Mouse (Mus musculus): ENCODE measurements around the gene Dmrt2. TPM values are rescaled to one million over a fixed set of nuclear protein-coding genes. Genes with fewer than 3 reads are reported as not detected.

Gene Dmrt2
- polyA plus RNA-seq (2012; rRNA removed), result 0.67 and 1.3 TPM in 2 replicates

- no peak for TF ChIP-seq CTCF (IDR thresholded peaks at IDR 0.05; ENCODE audit: borderline replicate concordance, extremely low read depth, insufficient read depth, insufficient read length)
- TF ChIP-seq POLR2A (IDR thresholded peaks at IDR 0.05; ENCODE audit: borderline replicate concordance, extremely low read depth, insufficient read depth, insufficient read length, poor library complexity, severe bottlenecking), result no peak
- peak; percentile 96 for DNase-seq (ENCODE audit: low read depth)
Measured at GRCm38 (mm10) chr19:25672101-25672950, at the start of gene Dmrt2. Gene Dmrt2, plus strand, starts transcription at chr19:25672411.

GRCm38 (mm10) chr19:25628490-25628889 lies 43.7 kb upstream of the Dmrt2 start:
- DNase-seq (ENCODE audit: low read depth), result peak; percentile 81
- TF ChIP-seq POLR2A (IDR thresholded peaks at IDR 0.05; ENCODE audit: borderline replicate concordance, extremely low read depth, insufficient read depth, insufficient read length, poor library complexity, severe bottlenecking) (no peak), CTCF (IDR thresholded peaks at IDR 0.05; ENCODE audit: borderline replicate concordance, extremely low read depth, insufficient read depth, insufficient read length) (peak; percentile 90)

GRCm38 (mm10) chr19:25635119-25635518 lies 37.1 kb upstream of the Dmrt2 start:
- TF ChIP-seq CTCF (IDR thresholded peaks at IDR 0.05; ENCODE audit: borderline replicate concordance, extremely low read depth, insufficient read depth, insufficient read length) (no peak), POLR2A (IDR thresholded peaks at IDR 0.05; ENCODE audit: borderline replicate concordance, extremely low read depth, insufficient read depth, insufficient read length, poor library complexity, severe bottlenecking) (no peak)
- DNase-seq (ENCODE audit: low read depth), result no peak

GRCm38 (mm10) chr19:25635622-25636244 lies 36.5 kb upstream of the Dmrt2 start:
- DNase-seq (ENCODE audit: low read depth), result peak; percentile 89
- TF ChIP-seq CTCF (IDR thresholded peaks at IDR 0.05; ENCODE audit: borderline replicate concordance, extremely low read depth, insufficient read depth, insufficient read length) (peak; percentile 100), POLR2A (IDR thresholded peaks at IDR 0.05; ENCODE audit: borderline replicate concordance, extremely low read depth, insufficient read depth, insufficient read length, poor library complexity, severe bottlenecking) (no peak)

DNA sequence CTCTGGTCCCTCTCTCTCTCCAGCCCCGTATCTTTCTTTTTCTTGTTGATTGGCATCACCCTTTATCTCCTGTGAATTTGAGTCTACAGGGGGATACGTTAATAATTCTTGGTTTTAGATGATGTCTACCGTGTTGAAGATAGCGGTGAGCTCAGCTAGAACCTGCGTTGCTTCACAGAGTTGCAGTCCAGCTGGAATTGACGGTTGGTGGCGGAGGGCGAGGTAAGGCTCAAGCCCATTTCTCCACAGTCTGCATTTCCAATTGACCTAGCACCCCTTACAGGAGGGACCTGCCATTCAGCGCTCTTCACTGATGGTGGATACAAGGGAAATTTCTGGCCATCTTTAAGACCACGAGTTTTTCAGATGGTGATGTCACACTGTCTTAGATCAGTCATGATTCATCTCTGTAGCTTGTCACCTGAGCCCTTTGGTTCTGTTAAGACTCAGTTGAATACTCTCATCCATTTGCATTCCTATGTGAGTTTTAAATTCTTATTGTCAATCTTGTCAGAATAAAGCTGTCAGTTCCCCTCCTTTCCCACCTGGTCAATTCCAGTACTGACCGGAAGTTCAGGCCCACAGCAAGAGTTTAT lies 33.3 kb upstream of the Dmrt2 start:
- TF ChIP-seq CTCF (IDR thresholded peaks at IDR 0.05; ENCODE audit: borderline replicate concordance, extremely low read depth, insufficient read depth, insufficient read length) (no peak), POLR2A (IDR thresholded peaks at IDR 0.05; ENCODE audit: borderline replicate concordance, extremely low read depth, insufficient read depth, insufficient read length, poor library complexity, severe bottlenecking) (no peak)
- no peak for DNase-seq (ENCODE audit: low read depth)

GRCm38 (mm10) chr19:25641786-25642185 lies 30.4 kb upstream of the Dmrt2 start:
- no peak for TF ChIP-seq POLR2A (IDR thresholded peaks at IDR 0.05; ENCODE audit: borderline replicate concordance, extremely low read depth, insufficient read depth, insufficient read length, poor library complexity, severe bottlenecking)
- no peak for TF ChIP-seq CTCF (IDR thresholded peaks at IDR 0.05; ENCODE audit: borderline replicate concordance, extremely low read depth, insufficient read depth, insufficient read length)
- no peak for DNase-seq (ENCODE audit: low read depth)

DNA sequence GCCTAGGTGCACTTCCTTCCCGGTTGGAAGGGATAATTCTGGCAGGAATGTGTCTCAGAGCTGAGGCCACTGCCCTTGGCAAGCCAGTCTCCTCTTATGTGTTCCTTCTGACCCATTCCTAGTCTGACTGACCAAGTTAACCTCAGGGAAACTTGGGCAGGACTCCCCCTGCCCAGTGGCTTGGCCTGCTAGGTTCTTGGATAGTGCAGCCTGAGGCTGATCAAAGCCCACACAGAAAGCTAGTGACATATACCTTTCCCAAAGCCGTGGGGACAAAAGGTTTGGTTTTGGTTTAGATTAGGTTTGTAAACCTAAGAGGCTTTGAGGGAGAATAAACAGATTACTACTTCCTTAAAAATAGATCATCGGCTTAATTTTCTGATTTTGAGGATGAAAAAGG lies 25.1 kb upstream of the Dmrt2 start:
- TF ChIP-seq CTCF (IDR thresholded peaks at IDR 0.05; ENCODE audit: borderline replicate concordance, extremely low read depth, insufficient read depth, insufficient read length) (no peak), POLR2A (IDR thresholded peaks at IDR 0.05; ENCODE audit: borderline replicate concordance, extremely low read depth, insufficient read depth, insufficient read length, poor library complexity, severe bottlenecking) (no peak)
- no peak for DNase-seq (ENCODE audit: low read depth)

DNA sequence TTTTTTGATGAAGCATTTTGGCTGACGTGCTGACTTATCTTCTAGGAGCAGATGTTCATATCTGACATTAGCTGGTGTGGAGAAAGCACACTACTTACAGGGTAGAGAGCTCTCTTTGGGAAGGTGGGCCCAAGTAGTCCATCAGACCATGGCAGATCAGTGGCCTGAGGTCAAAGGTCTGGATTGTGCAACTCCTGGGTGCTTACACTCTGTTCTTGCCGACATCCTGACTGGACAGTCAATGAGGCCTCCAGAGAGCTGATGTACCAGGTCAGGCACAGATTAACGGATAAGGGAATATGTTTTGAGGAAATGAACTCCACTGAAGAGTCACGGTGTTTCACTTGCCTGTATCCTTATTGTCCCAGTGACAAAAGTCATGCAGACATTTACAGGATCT lies 23.5 kb upstream of the Dmrt2 start:
- DNase-seq (ENCODE audit: low read depth), result no peak
- no peak for TF ChIP-seq CTCF (IDR thresholded peaks at IDR 0.05; ENCODE audit: borderline replicate concordance, extremely low read depth, insufficient read depth, insufficient read length)
- TF ChIP-seq POLR2A (IDR thresholded peaks at IDR 0.05; ENCODE audit: borderline replicate concordance, extremely low read depth, insufficient read depth, insufficient read length, poor library complexity, severe bottlenecking), result no peak

GRCm38 (mm10) chr19:25650474-25650873 lies 21.7 kb upstream of the Dmrt2 start:
- DNase-seq (ENCODE audit: low read depth), result no peak
- TF ChIP-seq CTCF (IDR thresholded peaks at IDR 0.05; ENCODE audit: borderline replicate concordance, extremely low read depth, insufficient read depth, insufficient read length), result no peak
- no peak for TF ChIP-seq POLR2A (IDR thresholded peaks at IDR 0.05; ENCODE audit: borderline replicate concordance, extremely low read depth, insufficient read depth, insufficient read length, poor library complexity, severe bottlenecking)

- no peak for DNase-seq (ENCODE audit: low read depth)
Measured at GRCm38 (mm10) chr19:25652560-25652959, 19.7 kb upstream of the Dmrt2 start.

GRCm38 (mm10) chr19:25654034-25654749 lies 18.0 kb upstream of the Dmrt2 start:
- TF ChIP-seq POLR2A (IDR thresholded peaks at IDR 0.05; ENCODE audit: borderline replicate concordance, extremely low read depth, insufficient read depth, insufficient read length, poor library complexity, severe bottlenecking) (no peak), CTCF (IDR thresholded peaks at IDR 0.05; ENCODE audit: borderline replicate concordance, extremely low read depth, insufficient read depth, insufficient read length) (no peak)
- no peak for DNase-seq (ENCODE audit: low read depth)

More at GRCm38 (mm10) chr19:25652560-25652959, 19.7 kb upstream of the Dmrt2 start:
- TF ChIP-seq CTCF (IDR thresholded peaks at IDR 0.05; ENCODE audit: borderline replicate concordance, extremely low read depth, insufficient read depth, insufficient read length) (no peak), POLR2A (IDR thresholded peaks at IDR 0.05; ENCODE audit: borderline replicate concordance, extremely low read depth, insufficient read depth, insufficient read length, poor library complexity, severe bottlenecking) (no peak)

Data from brain, embryonic 14.5 days (tissue).